Mouse (Mus musculus) embryo, embryonic 11.5 days (tissue): Measurements from ENCODE around the gene Isoc2a.

Experiments used
- DNase-seq: peaks from one replicate; pipeline ENCODE4 v3.0.0-alpha.2; 2012; ENCODE audit warnings: low read depth, low spot score

The Isoc2a gene

GRCm38 (mm10) chr7:4940068-4940479 is 63.1 kb downstream of the Isoc2a start:
- DNase-seq: peak; percentile 70

GRCm38 (mm10) chr7:4942673-4943072 is 65.7 kb downstream of the Isoc2a start:
- no peak for DNase-seq

GRCm38 (mm10) chr7:4943223-4943815 is 66.4 kb downstream of the Isoc2a start:
- DNase-seq: peak; percentile 81
